Mouse (Mus musculus) layer of hippocampus, adult 11-12 months (tissue): ENCODE results near the gene Ccr6.
A peak's percentile ranks its signal among the peaks of the same experiment; 100 is the strongest.

ENCODE experiments used
- DNase-seq: peaks from one replicate; pipeline ENCODE4 v3.0.0; 2022; ENCODE audit warnings: low spot score

Ccr6 gene

DNA sequence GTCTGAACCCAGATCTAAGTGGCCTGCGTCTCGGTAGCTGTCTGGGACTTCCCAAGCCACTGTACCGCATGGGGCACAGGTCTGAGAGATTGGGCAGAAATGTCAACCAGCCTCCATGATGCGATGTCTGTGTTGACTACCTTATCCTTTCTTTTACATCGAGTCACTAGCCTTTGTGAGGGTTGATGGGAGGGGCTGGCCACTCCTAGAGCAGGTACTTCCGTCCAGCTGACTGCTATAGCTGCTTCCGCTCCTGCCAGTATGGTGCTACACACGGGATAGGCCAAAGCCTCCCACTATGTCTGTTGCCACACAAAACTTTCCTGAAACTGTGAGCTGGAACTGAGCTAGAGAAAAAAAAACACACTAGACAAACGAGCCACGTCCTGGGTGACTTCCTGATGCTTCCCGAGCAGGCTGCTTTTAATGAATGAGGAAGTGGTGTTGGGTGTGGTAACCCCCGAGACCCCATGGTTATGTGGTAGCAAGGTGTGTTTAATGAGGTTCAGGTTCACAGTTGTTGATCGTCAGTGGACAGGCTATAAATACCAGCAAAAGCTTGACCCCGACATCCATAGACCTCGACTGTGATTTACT is 2.1 kb upstream of the Ccr6 start:
- DNase-seq: no peak

DNA sequence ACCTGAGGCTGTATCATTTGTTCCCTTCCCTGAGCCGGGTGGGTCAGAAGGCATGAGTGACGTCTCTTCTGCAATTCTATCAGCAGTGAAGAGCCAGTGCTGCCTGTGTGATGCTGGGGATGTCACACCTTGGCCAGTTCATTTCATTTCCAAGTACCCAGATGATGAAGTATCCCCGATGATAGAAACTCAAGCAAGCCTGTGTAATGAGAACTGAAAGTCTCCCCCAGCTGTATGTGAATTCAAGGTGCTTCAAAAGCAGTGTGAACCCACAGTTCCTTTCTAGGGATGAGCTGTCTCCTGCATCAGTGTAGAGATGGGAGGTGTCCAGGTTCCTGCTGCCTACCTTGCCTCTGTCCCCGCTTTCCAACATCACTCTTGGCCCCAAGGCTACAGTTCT is 1.3 kb upstream of the Ccr6 start:
- no peak for DNase-seq

DNA sequence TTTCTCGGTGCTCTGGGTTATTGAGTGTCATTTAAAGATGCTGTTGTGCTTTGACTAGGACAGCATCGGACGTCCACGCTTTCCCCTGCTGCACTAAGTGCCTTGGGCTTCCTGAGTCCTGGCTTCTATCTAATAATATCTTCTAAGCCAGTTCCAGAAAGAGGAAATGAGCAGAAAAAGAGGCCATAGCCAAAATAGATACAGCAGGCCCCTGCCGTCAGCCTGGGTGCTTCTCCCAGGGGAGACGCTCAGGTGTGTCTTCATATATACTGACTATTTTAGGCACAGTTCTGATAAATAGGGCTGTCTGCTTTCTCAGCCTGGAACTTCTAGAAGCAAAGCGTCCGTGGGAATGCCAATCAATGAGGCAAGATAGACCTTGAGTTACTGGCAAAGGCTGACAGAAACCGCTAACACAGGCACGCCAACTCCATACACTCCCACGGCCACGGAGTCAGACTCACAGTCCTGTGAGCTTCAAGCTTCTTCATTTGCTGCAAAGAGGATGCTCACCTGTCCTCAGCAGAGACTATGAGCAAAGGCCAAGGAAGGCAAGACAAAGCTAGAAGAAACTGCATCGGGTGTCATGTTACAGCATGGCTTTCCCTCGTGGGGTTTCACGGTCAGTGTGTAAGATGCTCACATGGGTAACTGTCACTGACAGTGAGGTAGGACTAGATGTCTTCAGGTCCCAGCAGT is 2.3 kb downstream of the Ccr6 start:
- no peak for DNase-seq

DNA sequence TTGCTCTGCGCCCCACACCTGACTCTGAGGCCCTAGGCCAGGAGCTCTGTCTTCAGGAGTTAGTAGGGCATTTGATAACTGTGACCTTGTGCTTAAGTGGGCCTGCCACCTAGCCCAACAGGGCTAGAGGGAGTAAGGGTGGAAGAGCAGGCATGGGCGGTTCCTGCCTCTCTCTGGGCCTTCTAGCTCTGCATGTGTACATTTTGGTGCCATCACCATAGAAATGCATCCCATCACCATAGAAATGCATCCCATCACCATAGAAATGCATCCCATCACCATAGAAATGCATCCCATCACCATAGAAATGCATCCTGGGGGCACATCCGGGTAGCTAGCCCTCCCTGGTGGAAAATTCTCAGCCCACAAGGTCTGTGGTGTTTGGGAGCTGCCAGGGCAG is 3.7 kb downstream of the Ccr6 start:
- DNase-seq: no peak

DNA sequence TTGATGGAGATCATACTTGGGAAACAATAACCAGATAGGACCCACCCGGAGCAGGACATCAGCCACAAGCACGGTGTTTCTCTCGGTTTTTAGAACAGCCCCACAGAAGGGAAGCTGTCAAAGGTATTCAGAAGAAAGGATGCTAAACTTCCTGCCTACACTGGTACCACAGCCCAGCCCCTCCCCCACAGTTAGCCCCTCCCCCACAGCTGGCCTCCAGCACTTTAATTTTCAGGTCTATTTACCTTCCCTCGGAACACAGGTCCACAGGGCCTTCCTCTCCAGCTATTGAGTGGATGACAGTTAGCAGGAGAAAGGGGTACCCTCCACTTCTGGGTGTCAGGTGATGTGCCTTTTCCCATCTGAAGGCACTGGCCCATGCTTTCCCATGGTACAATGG is 4.7 kb downstream of the Ccr6 start:
- DNase-seq: no peak

DNA sequence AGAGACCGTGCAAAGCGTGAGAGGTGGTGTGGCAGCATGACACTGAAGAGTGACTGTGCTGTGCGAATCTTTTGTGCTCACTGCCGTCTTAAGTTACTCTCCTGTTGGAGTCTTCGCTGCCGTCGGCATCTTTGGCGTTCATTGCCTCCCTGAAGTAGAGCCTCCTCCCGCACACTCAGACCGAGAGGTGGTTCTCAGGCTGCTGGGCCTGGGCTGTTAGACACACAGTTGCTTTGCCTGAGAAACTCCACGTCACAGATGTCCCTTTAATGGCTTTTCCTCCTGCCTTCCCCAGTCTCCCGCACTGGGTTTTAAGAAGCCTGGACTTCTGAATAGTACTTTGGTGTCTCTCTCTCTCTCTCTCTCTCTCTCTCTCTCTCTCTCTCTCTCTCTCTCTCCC is 5.8 kb downstream of the Ccr6 start:
- DNase-seq: no peak

DNA sequence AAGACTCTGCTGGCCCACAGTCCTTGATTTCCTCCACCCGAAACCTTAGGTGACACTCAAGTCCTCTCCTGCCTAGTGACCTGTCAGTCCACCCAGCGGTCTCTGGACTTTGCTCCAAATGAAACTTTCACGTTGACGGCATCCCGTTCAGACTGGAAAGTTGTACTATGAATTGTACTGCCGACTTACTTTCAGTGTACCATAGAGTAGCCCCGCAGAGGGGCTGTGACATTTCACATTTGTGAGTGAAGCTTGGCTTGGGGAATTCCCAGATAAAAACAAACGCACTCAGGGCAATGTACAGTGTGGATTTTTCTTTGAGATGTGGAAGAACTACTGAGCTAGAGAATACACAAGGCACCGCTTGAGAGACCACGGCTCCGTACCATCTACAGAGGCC is 6.3 kb downstream of the Ccr6 start:
- no peak for DNase-seq

DNA sequence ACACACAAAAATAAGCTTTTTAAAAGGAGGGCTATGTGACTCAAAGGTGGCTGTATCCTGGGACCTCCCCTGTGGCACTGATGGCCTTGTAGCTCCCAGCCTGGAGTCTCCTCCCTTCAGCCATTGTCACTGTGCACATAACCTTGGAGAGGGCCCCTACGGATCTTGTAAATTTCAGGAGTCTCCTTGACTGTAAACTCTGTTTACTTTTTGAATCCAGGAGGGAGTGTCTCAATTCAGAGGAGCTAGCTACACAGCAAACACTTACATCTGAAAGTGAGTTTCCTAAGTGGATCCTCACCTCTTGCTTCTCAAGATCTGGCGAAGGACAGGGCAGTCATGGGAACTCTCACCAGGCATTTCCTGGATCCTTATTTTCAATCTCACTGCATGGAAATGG is 8.3 kb downstream of the Ccr6 start:
- DNase-seq: no peak

DNA sequence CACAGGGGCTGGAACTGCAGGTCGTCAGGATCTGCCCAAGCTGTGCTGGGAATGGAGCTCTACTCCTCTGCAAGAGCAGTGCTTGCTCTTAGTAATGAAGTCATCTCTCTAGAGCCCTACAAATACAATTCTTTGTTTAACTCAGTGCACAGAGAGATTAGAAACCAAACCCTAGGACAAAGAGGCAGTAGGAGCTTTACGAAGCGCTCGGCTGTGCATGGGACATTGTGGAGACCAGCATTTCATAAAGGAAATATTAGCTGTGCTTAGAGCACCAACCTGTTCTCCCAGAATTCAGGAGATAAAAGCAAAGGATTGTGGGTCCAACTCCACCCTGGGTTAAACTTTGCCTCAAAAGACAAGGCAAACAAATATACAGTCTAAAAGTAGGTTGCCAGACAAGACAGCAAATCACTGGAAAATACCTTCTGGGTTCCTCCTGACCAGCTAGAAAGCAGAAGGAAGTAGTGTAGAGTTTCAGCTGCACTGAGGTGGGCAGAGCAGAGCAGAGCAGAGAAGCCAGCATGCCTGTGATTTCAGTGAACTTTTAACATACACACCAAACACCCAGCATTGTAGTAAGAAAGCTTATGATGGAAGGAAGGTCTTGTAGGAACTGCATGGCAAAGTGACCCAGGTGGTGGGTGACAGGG is 10.4 kb downstream of the Ccr6 start:
- no peak for DNase-seq

DNA sequence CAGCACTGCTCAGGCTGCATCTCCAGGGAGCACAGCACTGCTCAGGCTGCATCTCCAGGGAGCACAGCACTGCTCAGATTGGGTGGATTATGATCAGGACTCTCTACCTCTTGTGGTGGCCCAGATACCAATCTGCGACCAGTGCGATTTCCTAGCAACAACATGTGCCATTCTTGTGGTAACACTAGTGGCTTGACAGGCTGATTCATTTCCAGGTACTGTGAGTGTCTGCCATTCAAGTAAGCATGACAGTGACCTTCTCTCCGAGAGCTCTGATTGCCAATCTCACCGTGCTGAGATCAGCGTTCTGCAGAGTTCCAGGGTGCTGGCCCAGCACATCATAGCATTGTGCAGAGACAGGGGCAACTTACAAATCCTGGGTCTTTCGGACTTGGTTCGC is 15.9 kb downstream of the Ccr6 start:
- no peak for DNase-seq

DNA sequence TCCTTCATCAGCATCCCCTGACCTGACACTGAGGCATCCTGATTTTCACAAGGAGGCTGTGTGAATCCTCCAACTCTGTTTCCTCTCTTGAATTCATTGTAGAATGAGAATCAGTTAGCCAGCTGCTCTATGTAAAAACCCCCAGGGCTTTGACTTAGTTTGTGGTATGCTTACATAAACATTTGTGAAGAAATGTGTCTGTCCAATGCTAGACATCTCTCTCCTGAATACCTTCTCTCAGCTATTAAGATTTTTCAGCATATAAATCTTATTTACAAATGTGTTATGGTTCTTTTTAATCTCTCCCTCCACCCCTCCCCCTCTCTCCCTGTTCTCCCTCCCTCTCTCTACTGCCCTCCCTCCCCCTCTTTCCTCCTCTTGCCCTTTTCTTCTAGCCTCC is 18.4 kb downstream of the Ccr6 start:
- no peak for DNase-seq

DNA sequence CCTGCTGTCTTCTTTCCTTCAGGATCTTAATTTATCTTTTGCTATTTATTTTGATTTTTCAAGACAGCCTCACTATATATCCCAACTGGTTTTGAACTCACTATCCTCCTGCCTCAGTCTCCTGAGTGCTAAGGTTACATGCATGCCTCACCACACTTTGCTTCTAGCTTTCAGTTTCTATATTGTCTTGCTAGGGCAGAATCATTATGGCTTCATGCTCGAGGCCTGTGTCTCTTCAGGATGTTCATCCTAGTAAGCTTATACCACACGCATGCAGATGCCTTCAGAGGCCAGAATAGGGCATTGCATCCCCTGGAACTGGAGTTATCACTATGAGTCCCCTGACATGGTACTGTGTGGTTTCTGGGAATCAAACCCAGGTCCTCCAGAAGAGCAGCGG is 19.1 kb downstream of the Ccr6 start:
- DNase-seq: no peak

DNA sequence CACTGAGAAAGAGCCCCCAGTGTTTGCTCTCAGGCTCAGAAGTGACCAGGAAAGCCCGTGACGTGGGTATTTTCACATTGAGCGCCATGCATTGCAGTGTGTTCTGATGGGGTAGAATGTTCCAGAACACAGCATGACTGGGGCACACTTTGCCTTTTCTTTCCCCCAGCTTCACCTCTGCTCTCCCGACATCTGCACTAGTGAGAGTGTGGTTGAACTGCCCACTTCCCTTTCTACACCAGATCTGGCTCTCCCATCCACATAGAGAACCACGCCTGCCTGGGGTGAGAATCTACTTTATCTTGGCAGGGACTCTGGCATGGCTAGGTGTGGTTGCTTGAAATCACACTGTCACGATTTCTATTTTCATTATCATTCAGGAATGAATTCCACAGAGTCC is 19.7 kb downstream of the Ccr6 start:
- no peak for DNase-seq

DNA sequence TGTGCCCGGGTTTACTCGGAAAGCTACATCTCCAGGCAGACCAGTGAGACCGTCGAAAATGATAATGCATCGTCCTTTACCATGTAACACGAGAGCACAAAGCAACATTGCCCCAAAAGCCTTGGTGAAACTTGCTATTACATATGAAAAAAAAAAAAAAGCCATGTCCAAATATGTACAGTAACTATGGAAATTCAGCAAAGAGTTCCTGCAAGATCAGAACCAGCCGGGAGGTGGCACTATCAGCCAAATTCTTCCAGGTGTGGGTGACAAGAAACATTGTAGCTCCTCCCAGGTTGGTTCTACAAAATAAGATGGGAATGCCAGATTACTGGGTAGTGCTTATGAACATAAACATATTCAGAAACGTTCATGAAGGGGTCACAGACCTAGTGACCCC is 21.1 kb downstream of the Ccr6 start:
- no peak for DNase-seq

DNA sequence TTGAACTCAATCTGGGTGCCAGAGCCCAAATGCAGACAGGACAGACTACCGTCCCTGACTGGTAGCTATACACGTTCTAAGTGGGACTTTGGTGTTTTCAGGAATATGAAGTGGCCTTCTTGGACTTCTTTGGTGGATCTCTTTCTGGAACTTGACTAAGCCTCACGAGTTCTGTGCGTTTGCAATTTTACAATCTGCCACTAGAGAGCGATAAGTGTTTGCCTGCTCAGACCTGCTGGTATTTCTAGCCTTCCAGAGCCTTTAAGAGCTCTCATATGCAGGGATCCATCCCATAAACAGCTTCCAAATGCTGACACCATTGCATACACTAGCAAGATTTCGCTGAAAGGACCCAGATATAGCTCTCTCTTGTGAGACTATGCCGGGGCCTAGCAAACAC is 28.8 kb downstream of the Ccr6 start:
- peak; percentile 81 for DNase-seq

DNA sequence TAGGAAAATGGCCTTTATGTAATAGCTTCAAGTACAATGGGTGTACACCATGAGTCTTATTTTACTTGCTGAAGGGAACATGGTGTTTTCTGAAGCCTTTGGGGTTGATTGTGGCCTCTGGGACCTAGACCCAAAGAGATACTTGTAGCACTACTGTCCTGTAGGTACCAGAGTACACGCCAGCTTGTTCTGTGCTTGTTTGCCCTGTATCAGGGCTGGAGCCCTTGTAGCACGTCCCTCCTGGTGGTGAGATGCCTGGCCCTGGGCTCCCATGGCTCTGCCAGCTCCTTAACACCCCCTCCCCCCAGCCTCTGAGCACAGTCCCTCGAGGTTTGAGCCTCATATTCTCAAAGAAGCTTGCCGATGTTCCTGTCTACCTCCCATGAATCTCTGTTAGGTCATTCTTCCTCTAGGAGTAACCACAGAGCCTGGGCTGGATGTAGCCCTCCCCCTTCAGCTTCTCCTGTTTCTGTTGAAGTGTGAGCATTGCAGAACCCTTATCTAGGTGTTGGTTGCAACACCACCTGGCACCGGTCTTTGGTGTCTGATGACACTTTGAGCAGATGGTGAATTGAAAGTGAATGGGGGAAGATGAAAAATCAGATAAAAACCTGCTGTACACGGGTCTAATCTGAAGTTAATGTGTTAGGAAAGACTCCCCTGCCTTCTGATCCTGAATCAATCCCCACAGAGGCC is 36.4 kb downstream of the Ccr6 start:
- DNase-seq: no peak

DNA sequence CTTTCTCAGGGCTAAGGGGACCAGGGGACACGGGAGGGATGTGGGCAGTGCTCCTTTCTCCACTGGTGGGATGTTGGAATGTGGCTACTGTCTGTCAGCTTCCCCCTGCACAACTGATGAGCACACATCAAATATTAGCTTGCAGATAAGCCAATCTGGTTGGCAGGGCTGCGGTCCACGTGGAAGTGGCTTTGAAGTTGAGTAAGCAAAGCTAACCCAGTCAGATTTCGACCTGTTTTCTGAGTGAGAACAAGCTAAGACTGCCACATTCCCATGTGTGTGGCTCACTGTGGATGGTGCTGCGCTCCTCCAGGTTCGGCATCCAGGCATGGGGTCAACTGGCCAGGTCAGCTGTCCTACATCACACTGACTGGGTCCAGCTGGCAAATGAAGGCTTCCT is 37.1 kb downstream of the Ccr6 start:
- DNase-seq: no peak

DNA sequence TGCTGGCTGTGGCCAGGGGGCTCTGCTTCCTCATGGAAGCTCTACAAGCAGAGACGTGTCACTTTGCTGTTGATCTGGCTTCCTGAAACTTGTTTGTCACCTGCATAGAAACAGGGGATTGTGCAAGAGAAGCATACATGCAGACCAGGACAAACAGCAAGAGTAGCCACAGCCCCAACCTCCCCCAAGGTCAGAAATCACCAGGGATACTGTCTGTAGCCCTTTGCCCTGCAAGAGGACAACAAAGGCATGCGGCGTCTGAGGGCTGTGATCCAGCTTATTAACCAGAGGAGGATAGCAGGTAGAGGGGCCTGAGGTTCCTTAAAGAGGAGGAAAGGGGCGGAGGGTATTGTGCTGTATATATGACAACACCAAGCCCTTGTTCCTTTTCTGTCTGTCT is 40.2 kb downstream of the Ccr6 start:
- no peak for DNase-seq

DNA sequence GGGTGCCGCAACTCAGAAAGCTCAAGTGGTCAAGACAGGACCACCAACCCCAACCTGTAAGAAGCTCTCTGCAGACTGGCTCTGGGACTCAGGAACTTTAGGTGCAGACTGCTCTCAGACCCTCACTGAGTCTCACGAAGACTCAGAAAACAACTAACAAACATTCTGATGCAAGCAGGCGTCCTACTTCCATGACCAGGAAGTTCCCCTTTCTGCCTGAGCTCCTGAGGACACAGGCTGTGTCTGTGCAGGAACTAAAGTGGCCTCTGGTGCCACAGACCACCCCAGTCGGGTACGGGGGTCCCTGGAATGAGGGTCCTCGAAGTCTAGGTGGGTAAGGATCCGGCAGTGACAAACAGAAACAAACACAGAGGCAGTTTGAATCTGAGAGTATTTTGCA is 40.8 kb downstream of the Ccr6 start:
- DNase-seq: no peak

DNA sequence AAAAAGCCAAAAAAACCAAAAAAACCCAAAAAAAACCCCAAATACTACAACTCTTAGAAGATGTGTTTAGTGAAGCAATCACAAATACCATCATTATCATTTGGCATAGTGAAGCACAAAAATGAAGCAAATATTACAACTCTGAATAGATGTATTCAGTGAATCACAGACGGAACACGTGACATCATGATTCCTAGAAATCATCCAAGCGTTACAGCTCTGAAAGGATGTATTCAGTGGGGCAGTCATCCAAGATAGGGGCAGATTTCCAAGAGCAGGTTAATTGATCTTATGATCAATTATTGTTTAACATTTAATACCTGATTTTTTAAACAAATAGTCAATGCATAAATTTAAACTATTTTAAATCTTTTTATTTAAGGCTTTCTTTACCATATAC is 41.4 kb downstream of the Ccr6 start:
- DNase-seq: no peak

DNA sequence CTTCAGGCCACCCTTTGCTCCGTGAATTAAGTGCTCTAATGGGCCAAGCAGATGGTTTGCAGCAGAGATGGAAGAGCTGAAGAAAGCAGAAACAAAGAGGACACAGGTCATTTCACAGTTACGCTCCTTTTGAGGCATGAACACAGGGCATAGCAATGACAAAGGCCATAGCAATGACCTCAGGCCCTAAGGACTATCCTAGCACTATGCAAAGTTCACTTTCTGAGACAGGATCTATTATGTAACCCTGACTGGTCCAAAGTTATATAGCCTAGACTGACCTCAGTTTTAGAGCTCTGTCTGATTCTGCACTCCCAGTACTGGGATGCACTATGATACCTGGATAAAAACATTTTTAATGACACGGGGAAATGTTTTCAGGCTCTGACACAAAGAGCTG is 42.5 kb downstream of the Ccr6 start:
- no peak for DNase-seq

DNA sequence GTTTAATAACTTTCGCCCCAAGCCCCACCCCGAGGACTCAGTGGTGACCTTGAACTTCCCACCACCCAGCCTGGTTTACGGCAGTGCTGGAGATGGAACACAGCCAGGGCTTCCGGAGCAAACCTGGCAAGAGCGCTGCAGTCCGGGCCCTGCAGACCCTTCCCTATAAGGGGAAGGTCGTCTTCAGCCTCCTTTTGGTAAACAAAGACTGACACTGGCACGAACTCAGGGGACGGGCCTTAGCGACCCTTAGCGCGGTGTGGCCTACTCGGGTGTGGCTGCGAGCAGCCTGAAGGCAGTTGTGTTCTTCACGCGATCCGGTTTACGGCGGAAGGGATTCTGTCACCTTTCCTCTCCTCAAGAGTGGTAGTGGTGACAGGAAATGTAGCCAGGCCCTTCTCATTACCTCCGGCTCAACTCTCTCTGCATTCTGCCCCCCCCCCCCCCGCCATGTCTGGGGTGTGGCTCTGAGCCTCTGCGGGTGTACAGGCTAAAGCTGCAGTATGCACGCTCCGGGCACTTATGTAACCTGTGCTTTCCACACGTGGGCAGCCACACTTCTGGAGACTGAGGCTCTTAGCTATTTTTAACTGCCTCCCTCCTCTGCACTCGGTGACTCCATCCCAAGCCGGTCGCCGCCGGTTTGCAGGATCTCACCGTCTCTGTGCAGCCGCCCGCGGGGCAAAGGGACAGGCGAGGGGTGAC is 47.1 kb downstream of the Ccr6 start, which contains the start of gene Mpc1:
TSS of gene Mpc1 (plus strand) at position 84 of the 705 bp plus-strand sequence.
- peak; percentile 92 for DNase-seq
